Mouse (Mus musculus): ENCODE data around the gene Il31. TPM values are rescaled to one million over a fixed set of nuclear protein-coding genes. Genes with fewer than 3 reads are reported as not detected.

Il31 gene
- polyA plus RNA-seq (2014; fragmentation: Nextera tagmentation; extraction: Ambion mirVana): not detected in 2 replicates

DNA sequence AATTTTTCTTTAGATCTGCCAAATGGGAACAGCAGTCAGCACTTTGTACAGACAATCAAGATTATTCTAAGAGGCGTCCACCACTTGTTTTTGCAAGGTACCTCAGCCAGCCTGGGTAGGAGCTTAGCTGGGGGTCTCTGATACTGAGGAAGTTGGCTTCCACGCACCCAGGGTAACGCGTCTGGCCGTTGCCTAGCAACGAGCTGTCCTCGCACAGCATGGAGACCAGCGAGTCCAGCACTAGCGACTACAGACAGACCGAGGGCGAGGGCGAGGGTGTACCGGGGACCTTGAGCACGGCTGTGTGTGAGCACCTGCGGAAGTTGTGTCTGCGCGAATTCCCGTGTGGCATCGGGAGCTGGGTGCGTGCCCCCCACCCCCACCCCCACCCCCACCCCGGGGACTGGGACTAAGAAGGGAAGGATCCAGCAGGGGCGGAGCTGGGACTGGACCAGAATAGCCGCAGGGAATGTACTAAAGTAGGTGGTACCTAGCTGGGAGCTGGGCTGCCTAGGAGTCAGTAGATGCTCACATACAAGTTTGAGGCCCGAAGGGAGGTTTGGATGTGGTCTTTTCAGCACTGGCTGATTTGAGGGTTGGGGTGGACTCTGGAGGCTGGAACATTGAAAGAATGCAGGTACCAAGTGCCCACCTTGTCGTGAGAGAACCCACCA, at the start of gene Il31, which contains the start of gene Lrrc43:
Il31 (minus strand) TSS at position 378 of the 674 bp plus-strand sequence.
Lrrc43 (plus strand) TSS at position 194 of the 674 bp plus-strand sequence.
- H3K4me2 ChIP-seq (replicated peaks; ENCODE audit: low read depth, low read length): peak within 1 kb of the TSS; percentile 43
- H3K27ac ChIP-seq (ENCODE audit: low read depth, low read length): no peak within 1 kb of the TSS
- DNase-seq (ENCODE audit: low spot score) (peak; percentile 64), ATAC-seq (ENCODE audit: low FRiP score) (peak; percentile 60; the same call in 1 of the 2 replicates)
- 7% methylated on average over 25 of the region's 25 CpGs for WGBS
- no peak within 1 kb of the TSS for H3K9ac ChIP-seq (ENCODE audit: low read depth, low read length)
- H3K36me3 ChIP-seq (ENCODE audit: control insufficient read depth, insufficient read depth, low read length): no peaks in the 10 kb centered on the region
- H3K27me3 ChIP-seq (ENCODE audit: control insufficient read depth, insufficient read depth, low read length): no peaks in the 10 kb centered on the region
- no peaks in the 10 kb centered on the region for H3K9me3 ChIP-seq (ENCODE audit: control insufficient read depth, low read length)
- H3K4me1 ChIP-seq (replicated peaks; ENCODE audit: control insufficient read depth, insufficient read depth, low read length): 0 out of 2 replicates have a peak, but pooled peaks cover 4% of the 10 kb centered on the region
- no peak within 1 kb of the TSS for H3K4me3 ChIP-seq (ENCODE audit: low read depth, low read length)

DNA sequence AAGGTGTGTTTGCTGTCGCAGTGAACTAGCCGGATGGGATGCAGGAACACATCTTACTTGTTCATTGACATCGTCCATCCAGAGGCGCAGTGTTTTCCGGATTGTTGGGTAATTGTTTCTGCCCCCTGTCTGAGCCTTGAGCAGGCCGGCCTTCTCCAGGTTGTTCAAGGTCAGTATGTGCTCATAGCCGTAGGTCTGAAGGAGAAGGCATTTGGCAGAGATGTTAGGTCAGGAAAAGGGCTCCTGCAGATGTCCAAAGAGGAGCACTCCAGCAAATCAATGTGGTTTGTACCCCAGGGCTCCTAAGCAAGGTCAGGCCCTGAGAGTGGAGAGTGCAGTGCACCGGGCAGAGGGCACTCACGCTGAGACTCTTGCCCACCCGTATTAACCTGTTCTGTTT, 44.5 kb upstream of the Il31 start:
- Histone ChIP-seq H3K4me3 (ENCODE audit: low read depth, low read length) (no peak overlapping the region), H3K4me1 (replicated peaks; ENCODE audit: control insufficient read depth, insufficient read depth, low read length) (no peaks in the 10 kb centered on the region), H3K36me3 (ENCODE audit: control insufficient read depth, insufficient read depth, low read length) (peaks cover 5% of the 10 kb centered on the region; the same call in 1 of the 2 replicates), H3K27me3 (ENCODE audit: control insufficient read depth, insufficient read depth, low read length) (no peaks in the 10 kb centered on the region), H3K27ac (ENCODE audit: low read depth, low read length) (no peak overlapping the region), H3K9ac (ENCODE audit: low read depth, low read length) (no peak overlapping the region), H3K9me3 (ENCODE audit: control insufficient read depth, low read length) (no peaks in the 10 kb centered on the region), H3K4me2 (replicated peaks; ENCODE audit: low read depth, low read length) (no peak overlapping the region)
- 93% methylated on average over 10 of the region's 10 CpGs for WGBS
- DNase-seq (ENCODE audit: low spot score) (no peak), ATAC-seq (ENCODE audit: low FRiP score) (no peak)

DNA sequence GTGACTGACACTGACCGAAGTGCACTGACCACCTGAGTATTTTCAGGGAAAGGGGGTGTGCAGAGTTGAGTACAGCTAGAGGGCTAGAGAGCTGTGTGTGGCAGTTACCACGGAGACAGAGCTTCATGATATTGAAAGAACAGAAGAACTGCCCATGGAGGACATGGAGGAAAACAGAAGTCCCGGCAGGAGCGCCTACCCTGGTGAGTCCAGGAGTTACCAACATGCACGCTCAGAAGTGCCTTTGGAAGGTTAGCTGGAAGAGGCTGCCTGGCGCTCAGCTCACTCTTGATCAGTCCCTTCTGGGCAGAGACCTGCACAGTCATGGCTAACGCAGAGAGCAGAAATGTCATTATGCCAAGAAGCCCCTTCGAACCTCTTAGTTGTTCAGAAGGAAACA, 40.8 kb upstream of the Il31 start:
- Histone ChIP-seq H3K36me3 (ENCODE audit: control insufficient read depth, insufficient read depth, low read length) (peaks cover 5% of the 10 kb centered on the region; the same call in 1 of the 2 replicates), H3K9ac (ENCODE audit: low read depth, low read length) (no peak overlapping the region), H3K4me1 (replicated peaks; ENCODE audit: control insufficient read depth, insufficient read depth, low read length) (no peaks in the 10 kb centered on the region), H3K9me3 (ENCODE audit: control insufficient read depth, low read length) (no peaks in the 10 kb centered on the region), H3K27ac (ENCODE audit: low read depth, low read length) (no peak overlapping the region), H3K27me3 (ENCODE audit: control insufficient read depth, insufficient read depth, low read length) (no peaks in the 10 kb centered on the region), H3K4me3 (ENCODE audit: low read depth, low read length) (no peak overlapping the region), H3K4me2 (replicated peaks; ENCODE audit: low read depth, low read length) (no peak overlapping the region)
- 92% methylated on average over 8 of the region's 8 CpGs for WGBS
- ATAC-seq (ENCODE audit: low FRiP score): no peak
- no peak for DNase-seq (ENCODE audit: low spot score)

GRCm38 (mm10) chr5:123528641-123529040, 39.4 kb upstream of the Il31 start:
- WGBS: 87% methylated on average over 7 of the region's 7 CpGs
- ATAC-seq (ENCODE audit: low FRiP score) (no peak), DNase-seq (ENCODE audit: low spot score) (no peak)
- no peak overlapping the region for H3K4me3 ChIP-seq (ENCODE audit: low read depth, low read length)
- no peaks in the 10 kb centered on the region for H3K9me3 ChIP-seq (ENCODE audit: control insufficient read depth, low read length)
- H3K4me1 ChIP-seq (replicated peaks; ENCODE audit: control insufficient read depth, insufficient read depth, low read length): no peaks in the 10 kb centered on the region
- H3K36me3 ChIP-seq (ENCODE audit: control insufficient read depth, insufficient read depth, low read length): peaks cover 5% of the 10 kb centered on the region; the same call in 1 of the 2 replicates
- no peak overlapping the region for H3K4me2 ChIP-seq (replicated peaks; ENCODE audit: low read depth, low read length)
- H3K27me3 ChIP-seq (ENCODE audit: control insufficient read depth, insufficient read depth, low read length): no peaks in the 10 kb centered on the region
- H3K27ac ChIP-seq (ENCODE audit: low read depth, low read length): no peak overlapping the region
- H3K9ac ChIP-seq (ENCODE audit: low read depth, low read length): no peak overlapping the region

GRCm38 (mm10) chr5:123525916-123526495, 36.7 kb upstream of the Il31 start:
- Histone ChIP-seq H3K9ac (ENCODE audit: low read depth, low read length) (no peak overlapping the region), H3K4me2 (replicated peaks; ENCODE audit: low read depth, low read length) (no peak overlapping the region), H3K9me3 (ENCODE audit: control insufficient read depth, low read length) (no peaks in the 10 kb centered on the region), H3K36me3 (ENCODE audit: control insufficient read depth, insufficient read depth, low read length) (0 out of 2 replicates have a peak, but pooled peaks cover 2% of the 10 kb centered on the region), H3K4me3 (ENCODE audit: low read depth, low read length) (no peak overlapping the region), H3K4me1 (replicated peaks; ENCODE audit: control insufficient read depth, insufficient read depth, low read length) (peaks cover 5% of the 10 kb centered on the region; the same call in 1 of the 2 replicates), H3K27me3 (ENCODE audit: control insufficient read depth, insufficient read depth, low read length) (no peaks in the 10 kb centered on the region), H3K27ac (ENCODE audit: low read depth, low read length) (no peak overlapping the region)
- DNase-seq (ENCODE audit: low spot score): no peak
- ATAC-seq (ENCODE audit: low FRiP score): no peak
- WGBS: 89% methylated on average over 9 of the region's 9 CpGs

- peak within 1 kb of the TSS; percentile 93 for H3K4me3 ChIP-seq (ENCODE audit: low read depth, low read length)
- H3K36me3 ChIP-seq (ENCODE audit: control insufficient read depth, insufficient read depth, low read length): 0 out of 2 replicates have a peak, but pooled peaks cover 1% of the 10 kb centered on the region
- no peaks in the 10 kb centered on the region for H3K27me3 ChIP-seq (ENCODE audit: control insufficient read depth, insufficient read depth, low read length)
- peak within 1 kb of the TSS; percentile 53 for H3K9ac ChIP-seq (ENCODE audit: low read depth, low read length)
- H3K27ac ChIP-seq (ENCODE audit: low read depth, low read length): peak within 1 kb of the TSS; percentile 47
- H3K9me3 ChIP-seq (ENCODE audit: control insufficient read depth, low read length): no peaks in the 10 kb centered on the region
- peak within 1 kb of the TSS; percentile 77 for H3K4me2 ChIP-seq (replicated peaks; ENCODE audit: low read depth, low read length)
- WGBS: 85% methylated on average over 7 of the region's 7 CpGs
- DNase-seq (ENCODE audit: low spot score) (no peak), ATAC-seq (ENCODE audit: low FRiP score) (no peak)
- peaks cover 5% of the 10 kb centered on the region; the same call in 1 of the 2 replicates for H3K4me1 ChIP-seq (replicated peaks; ENCODE audit: control insufficient read depth, insufficient read depth, low read length)
These were observed 36.0 kb upstream of the Il31 start, which contains the start of gene Gm49027 for GRCm38 (mm10) chr5:123525281-123525680. Gene Gm49027, minus strand, starts transcription at chr5:123525488.

DNA sequence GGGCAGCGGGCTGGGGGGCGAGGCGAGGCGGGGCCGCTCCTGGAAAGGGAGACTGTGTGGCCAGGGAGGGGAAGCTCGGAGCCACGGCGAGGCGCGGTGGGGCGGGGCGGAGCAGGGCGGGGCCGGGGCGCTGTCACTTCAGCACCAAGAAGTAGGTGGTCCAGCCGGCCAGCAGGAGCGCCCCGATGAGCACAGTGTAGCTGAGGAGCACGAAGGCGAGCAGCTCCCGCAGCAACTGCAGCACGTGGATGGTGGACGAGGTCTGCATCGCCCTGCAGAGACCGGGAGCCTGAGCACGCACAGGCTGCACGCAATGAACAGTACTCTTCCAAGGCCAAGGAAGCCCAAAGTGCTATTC, 35.1 kb upstream of the Il31 start:
- peak; percentile 95 for ATAC-seq (ENCODE audit: low FRiP score)

DNA sequence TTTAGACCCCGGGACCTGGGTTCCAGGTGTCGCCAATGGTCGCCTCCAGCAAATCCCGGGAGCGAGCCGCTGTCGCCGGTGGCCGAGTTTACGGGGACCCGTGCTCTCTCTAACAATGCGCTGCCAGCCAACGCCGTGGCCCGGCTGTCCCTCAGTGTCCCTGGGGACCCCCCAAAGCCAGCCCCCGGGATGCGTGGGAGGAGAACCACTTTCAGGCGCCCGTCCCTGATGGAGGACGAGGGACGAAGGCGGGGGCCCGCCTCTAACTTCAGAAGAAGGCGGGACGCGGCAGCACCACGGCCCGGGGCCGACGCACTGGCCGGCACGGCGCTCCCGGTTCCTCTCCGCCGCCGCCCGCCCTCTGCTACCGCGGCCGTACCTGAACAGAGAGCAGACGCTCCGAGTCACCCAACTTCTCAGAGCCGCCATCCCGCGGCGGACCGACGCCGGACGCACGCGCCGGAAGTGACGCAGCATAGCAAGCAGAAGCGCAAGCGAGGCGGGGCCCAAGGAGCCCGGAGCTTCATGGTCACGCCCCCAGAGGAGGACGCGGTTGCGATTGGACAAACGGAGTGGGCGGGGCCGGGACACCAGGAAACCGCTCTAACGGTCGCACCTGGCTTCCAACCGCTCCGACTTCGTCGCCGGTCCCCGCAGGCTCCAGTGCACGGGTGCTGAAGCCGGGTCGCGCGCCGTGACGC, 34.6 kb upstream of the Il31 start, which contains the start of gene Diablo:
Diablo (minus strand) TSS at position 485 of the 701 bp plus-strand sequence.
- H3K36me3 ChIP-seq (ENCODE audit: control insufficient read depth, insufficient read depth, low read length): no peaks in the 10 kb centered on the region
- peaks cover 5% of the 10 kb centered on the region; the same call in 1 of the 2 replicates for H3K4me1 ChIP-seq (replicated peaks; ENCODE audit: control insufficient read depth, insufficient read depth, low read length)
- peak within 1 kb of the TSS; percentile 83 for H3K9ac ChIP-seq (ENCODE audit: low read depth, low read length)
- peak; percentile 99 for ATAC-seq (ENCODE audit: low FRiP score)
- no peaks in the 10 kb centered on the region for H3K27me3 ChIP-seq (ENCODE audit: control insufficient read depth, insufficient read depth, low read length)
- DNase-seq (ENCODE audit: low spot score): peak; percentile 100
- peak within 1 kb of the TSS; percentile 93 for H3K4me3 ChIP-seq (ENCODE audit: low read depth, low read length)
- H3K4me2 ChIP-seq (replicated peaks; ENCODE audit: low read depth, low read length): peak within 1 kb of the TSS; percentile 95
- under 1% methylated on average over 78 of the region's 82 CpGs for WGBS
- peak within 1 kb of the TSS; percentile 54 for H3K27ac ChIP-seq (ENCODE audit: low read depth, low read length)
- no peaks in the 10 kb centered on the region for H3K9me3 ChIP-seq (ENCODE audit: control insufficient read depth, low read length)

More for the DNA sequence above, 35.1 kb upstream of the Il31 start:
- Histone ChIP-seq H3K36me3 (ENCODE audit: control insufficient read depth, insufficient read depth, low read length) (no peaks in the 10 kb centered on the region), H3K27ac (ENCODE audit: low read depth, low read length) (peak overlapping the region; percentile 47), H3K9ac (ENCODE audit: low read depth, low read length) (peak overlapping the region; percentile 53), H3K27me3 (ENCODE audit: control insufficient read depth, insufficient read depth, low read length) (no peaks in the 10 kb centered on the region), H3K4me3 (ENCODE audit: low read depth, low read length) (peak overlapping the region; percentile 93), H3K9me3 (ENCODE audit: control insufficient read depth, low read length) (no peaks in the 10 kb centered on the region), H3K4me2 (replicated peaks; ENCODE audit: low read depth, low read length) (peak overlapping the region; percentile 77), H3K4me1 (replicated peaks; ENCODE audit: control insufficient read depth, insufficient read depth, low read length) (peaks cover 5% of the 10 kb centered on the region; the same call in 1 of the 2 replicates)
- DNase-seq (ENCODE audit: low spot score): no peak
- WGBS: 2% methylated on average over 27 of the region's 27 CpGs
